ENCODE assay signal across 20 mouse cellular contexts in genomic region chr17:86899821-86900220, GRCm38 (mm10). TPM values are rescaled to one million over a fixed set of nuclear protein-coding genes. Genes with fewer than 3 reads are reported as not detected.
"Had no signal": no experiment of that assay in that cellular context is flagged by ENCODE, and none has a peak within 500 bp of the region (broad histone marks: within the 10 kb centered on the region; RNA-seq: fewer than 3 reads in every experiment).

No protein-coding gene starts in this region.

- H3K4me2 ChIP-seq: hindbrain, embryonic 15.5 days; liver, embryonic 13.5 days; lung, embryonic 15.5 days; midbrain, embryonic 11.5 days; neural tube, embryonic 13.5 days had no signal

- H3K4me3 ChIP-seq: hindbrain, embryonic 15.5 days; layer of hippocampus, adult 2 months; liver, embryonic 13.5 days; lung, embryonic 15.5 days; megakaryocyte, embryonic 14.5 days; neural tube, embryonic 13.5 days had no signal

- H3K27ac ChIP-seq: hindbrain, embryonic 15.5 days; kidney, postnatal 0 days; layer of hippocampus, adult 2 months; liver, embryonic 13.5 days; lung, embryonic 15.5 days; macrophage; neural tube, embryonic 13.5 days had no signal

- DNase-seq: left cerebral cortex, postnatal 4 days; liver, embryonic 13.5 days; liver, postnatal 0 days; lung, postnatal 14 days; retina, postnatal 1 day; right cerebral cortex, postnatal 4 days; spleen, adult 18-20 months; thymus, postnatal 36 days had no signal

- H3K27me3 ChIP-seq: hindbrain, embryonic 15.5 days; liver, embryonic 13.5 days; lung, embryonic 15.5 days; neural tube, embryonic 13.5 days had no signal

- H3K9ac ChIP-seq: hindbrain, embryonic 15.5 days; liver, embryonic 13.5 days; liver, postnatal 0 days; lung, embryonic 15.5 days; neural tube, embryonic 13.5 days had no signal

- H3K9me3 ChIP-seq: hindbrain, embryonic 15.5 days; liver, embryonic 13.5 days; lung, embryonic 15.5 days; megakaryocyte, embryonic 14.5 days; neural tube, embryonic 13.5 days had no signal

- ATAC-seq: liver, postnatal 0 days; midbrain, embryonic 16.5 days had no signal

- H3K36me3 ChIP-seq: hindbrain, embryonic 15.5 days; liver, embryonic 13.5 days; lung, embryonic 15.5 days; neural tube, embryonic 13.5 days had no signal

RNA-seq across cellular contexts. Expression of gene Tmem247, which starts 17.3 kb away (rescaled TPM):
- polyA plus RNA-seq: hindbrain, embryonic 15.5 days; kidney, postnatal 0 days; limb, embryonic 14.5 days; liver, embryonic 13.5 days; liver, postnatal 0 days; lung, embryonic 15.5 days; macrophage; midbrain, embryonic 11.5 days; midbrain, embryonic 16.5 days; neural tube, embryonic 13.5 days; stomach, embryonic 14.5 days; thymus, postnatal 0 days had no signal

RNA-seq across cellular contexts. Expression of gene Atp6v1e2, which starts 47.9 kb away (rescaled TPM):
- polyA plus RNA-seq: kidney, postnatal 0 days; limb, embryonic 14.5 days; liver, embryonic 13.5 days; liver, postnatal 0 days; lung, embryonic 15.5 days; macrophage; midbrain, embryonic 16.5 days; neural tube, embryonic 13.5 days; stomach, embryonic 14.5 days; thymus, postnatal 0 days had no signal
